Mouse (Mus musculus) liver, embryonic 12.5 days (tissue): Measurements from ENCODE around the gene Lnpep. TPM values are rescaled to one million over a fixed set of nuclear protein-coding genes. Genes with fewer than 3 reads are reported as not detected.
"Not testable (repeated sequence)": the region's sequence is repeated elsewhere in the genome, so short reads cannot be mapped to it uniquely, and the experiment has no call there.

Experiments used
- ATAC-seq: fragments of 200-750 bp; cut with Nextera tagmentation; 2 replicates; pipeline ENCODE4 v1.8.0; 2017; ENCODE audit warnings: moderate number of reproducible peaks, mild to moderate bottlenecking, moderate library complexity
- H3K27ac ChIP-seq: fragments of 300-500 bp; sonication (generic); 2 replicates; pipeline ENCODE4 v1.5.1; 2016; ENCODE audit warnings: mild to moderate bottlenecking
- H3K27me3 ChIP-seq: fragments of 300-500 bp; sonication (generic); replicated peaks from 2 replicates; pipeline ENCODE4 v1.6.1; 2016; ENCODE audit warnings: mild to moderate bottlenecking, moderate library complexity
- H3K36me3 ChIP-seq: fragments of 300-500 bp; sonication (generic); 2 replicates; pipeline ENCODE4 v1.6.1; 2016; ENCODE audit warnings: mild to moderate bottlenecking, moderate library complexity
- H3K4me1 ChIP-seq: fragments of 300-500 bp; sonication (generic); 2 replicates; pipeline ENCODE4 v1.6.1; 2016
- H3K4me2 ChIP-seq: fragments of 300-500 bp; sonication (generic); 2 replicates; pipeline ENCODE4 v1.6.1; 2016; ENCODE audit warnings: mild to moderate bottlenecking, moderate library complexity
- H3K4me3 ChIP-seq: fragments of 300-500 bp; sonication (generic); 2 replicates; pipeline ENCODE4 v1.5.1; 2016; ENCODE audit warnings: mild to moderate bottlenecking, moderate library complexity
- H3K9ac ChIP-seq: fragments of 300-500 bp; sonication (generic); 2 replicates; pipeline ENCODE4 v1.6.1; 2016; ENCODE audit warnings: mild to moderate bottlenecking, moderate library complexity
- H3K9me3 ChIP-seq: fragments of 300-500 bp; sonication (generic); replicated peaks from 2 replicates; pipeline ENCODE4 v1.6.1; 2016; ENCODE audit warnings: mild to moderate bottlenecking, moderate library complexity
- WGBS: fragments of 180-500 bp; shearing (Covaris S2); methylation state at CpG from one replicate; pipeline ENCODE4 v1.1.7; 2016; ENCODE audit not compliant: insufficient replicate concordance; 5-methylcytosine and 5-hydroxymethylcytosine counted together
- polyA plus RNA-seq: library from polyadenylated mRNA; unstranded; fragments of >200 nt; fragmentation: Nextera tagmentation; extraction: Ambion mirVana; gene quantifications from 2 replicates; pipeline ENCODE4 v1.2.1, GENCODE M21; 2016

Lnpep gene
- polyA plus RNA-seq, 1 experiment from 2014 or later = 4.2 TPM

- Histone ChIP-seq H3K4me1 (no peaks in the 10 kb centered on the region), H3K36me3 (peaks cover 49% of the 10 kb centered on the region), H3K9me3 (no peaks in the 10 kb centered on the region), H3K9ac (no peak overlapping the region), H3K27me3 (no peaks in the 10 kb centered on the region), H3K27ac (no peak overlapping the region), H3K4me3 (no peak overlapping the region), H3K4me2 (no peak overlapping the region)
- no peak for ATAC-seq
- WGBS = 79% methylated on average over 9 of the region's 9 CpGs
These were observed 48.5 kb downstream of the Lnpep start for GRCm38 (mm10) chr17:17576399-17576798.

DNA sequence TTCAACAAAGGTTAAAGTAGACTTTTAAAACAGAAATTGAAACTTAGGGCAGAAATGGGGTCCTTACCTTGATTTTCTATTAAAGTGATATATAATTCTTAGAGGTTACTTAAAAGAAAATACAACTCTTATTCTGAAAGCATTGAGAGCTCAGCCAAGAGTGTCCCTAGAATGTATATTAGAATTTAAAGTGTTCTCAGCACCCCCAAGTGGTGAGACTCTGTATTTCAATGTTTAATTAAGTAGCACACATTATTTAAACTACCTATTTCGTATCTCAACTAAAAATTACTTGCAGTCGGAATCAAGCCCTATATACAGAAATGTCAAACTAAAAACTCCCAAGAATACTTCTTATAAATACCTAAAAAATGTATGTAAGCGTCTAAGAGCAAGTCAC is 57.8 kb downstream of the Lnpep start:
- 48% methylated on average over 3 of the region's 3 CpGs for WGBS
- no peak overlapping the region for H3K9ac ChIP-seq
- ATAC-seq = no peak
- no peaks in the 10 kb centered on the region for H3K9me3 ChIP-seq
- H3K27ac ChIP-seq = no peak overlapping the region
- H3K4me1 ChIP-seq = no peaks in the 10 kb centered on the region
- H3K36me3 ChIP-seq = peaks cover 43% of the 10 kb centered on the region
- no peak overlapping the region for H3K4me3 ChIP-seq
- H3K4me2 ChIP-seq = no peak overlapping the region
- H3K27me3 ChIP-seq = no peaks in the 10 kb centered on the region

DNA sequence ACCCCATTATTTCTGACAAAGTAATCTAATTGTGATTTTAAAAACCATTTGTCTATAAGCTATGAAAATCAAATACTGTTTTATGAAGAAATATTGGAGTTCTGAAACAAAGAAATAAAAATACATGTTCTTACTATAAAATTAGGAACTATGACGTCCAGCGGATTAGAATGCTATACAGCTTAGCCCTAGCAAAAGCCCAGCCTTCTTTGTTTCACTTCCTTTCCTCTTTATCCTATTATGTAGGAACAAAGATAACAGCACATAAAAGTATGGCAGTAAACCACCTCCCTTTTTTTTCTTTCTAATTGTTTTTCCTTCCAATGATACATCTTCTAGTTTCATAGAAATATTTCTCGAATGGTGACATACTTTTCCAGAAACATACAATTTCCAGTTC is 75.9 kb downstream of the Lnpep start:
- H3K36me3 ChIP-seq = peaks cover 21% of the 10 kb centered on the region
- no peaks in the 10 kb centered on the region for H3K4me1 ChIP-seq
- no peak overlapping the region for H3K4me3 ChIP-seq
- H3K4me2 ChIP-seq = no peak overlapping the region
- 83% methylated on average over 3 of the region's 3 CpGs for WGBS
- no peak overlapping the region for H3K27ac ChIP-seq
- H3K9ac ChIP-seq = no peak overlapping the region
- H3K9me3 ChIP-seq = no peaks in the 10 kb centered on the region
- no peaks in the 10 kb centered on the region for H3K27me3 ChIP-seq
- no peak for ATAC-seq

- Histone ChIP-seq H3K27ac (no peak overlapping the region), H3K27me3 (no peaks in the 10 kb centered on the region), H3K9ac (no peak overlapping the region), H3K4me3 (no peak overlapping the region), H3K4me2 (no peak overlapping the region), H3K4me1 (no peaks in the 10 kb centered on the region), H3K9me3 (no peaks in the 10 kb centered on the region), H3K36me3 (peaks cover 59% of the 10 kb centered on the region)
- no peak for ATAC-seq
These were observed 93.5 kb downstream of the Lnpep start for GRCm38 (mm10) chr17:17531338-17531737.

- H3K4me2 ChIP-seq = no peak overlapping the region
- no peaks in the 10 kb centered on the region for H3K9me3 ChIP-seq
- H3K4me3 ChIP-seq = no peak overlapping the region
- no peaks in the 10 kb centered on the region for H3K27me3 ChIP-seq
- H3K36me3 ChIP-seq = no peaks in the 10 kb centered on the region
- no peak overlapping the region for H3K27ac ChIP-seq
- no peak overlapping the region for H3K9ac ChIP-seq
- ATAC-seq = no peak
- 68% methylated on average over 4 of the region's 4 CpGs for WGBS
- H3K4me1 ChIP-seq = no peaks in the 10 kb centered on the region
These were observed 108.3 kb downstream of the Lnpep start for GRCm38 (mm10) chr17:17516384-17517016.

- Histone ChIP-seq H3K36me3 (no peaks in the 10 kb centered on the region), H3K4me1 (no peaks in the 10 kb centered on the region), H3K27me3 (no peaks in the 10 kb centered on the region), H3K9ac (no peak overlapping the region), H3K9me3 (peaks cover 5% of the 10 kb centered on the region; the same call in 1 of the 2 replicates), H3K4me3 (no peak overlapping the region), H3K4me2 (no peak overlapping the region), H3K27ac (no peak overlapping the region)
- no peak for ATAC-seq
- WGBS = 65% methylated on average over 10 of the region's 10 CpGs
These were observed 118.2 kb downstream of the Lnpep start for GRCm38 (mm10) chr17:17506677-17507076.

DNA sequence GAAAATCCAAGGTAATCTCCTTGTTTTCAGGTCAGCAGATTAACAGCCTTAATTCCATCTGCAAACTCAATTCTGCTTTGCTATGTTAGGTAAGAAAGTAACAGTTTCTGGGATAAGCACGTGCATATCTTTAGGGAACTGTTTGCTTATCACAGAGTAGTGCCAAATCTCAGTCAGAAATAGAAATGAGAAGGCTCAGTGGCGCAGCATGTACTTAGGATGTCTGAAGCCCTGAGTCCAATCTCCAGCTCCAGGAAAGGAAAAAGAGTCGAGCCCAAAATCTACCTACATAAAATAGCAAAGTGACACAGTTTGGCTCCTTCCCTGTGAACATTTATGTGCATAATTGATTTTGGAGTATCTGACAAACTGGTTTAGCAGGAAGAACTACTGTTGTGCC is 125.6 kb downstream of the Lnpep start:
- Histone ChIP-seq H3K9me3 (no peaks in the 10 kb centered on the region), H3K27ac (no peak overlapping the region), H3K4me3 (no peak overlapping the region), H3K9ac (no peak overlapping the region), H3K27me3 (no peaks in the 10 kb centered on the region), H3K4me2 (no peak overlapping the region), H3K4me1 (no peaks in the 10 kb centered on the region), H3K36me3 (no peaks in the 10 kb centered on the region)
- WGBS = 44% methylated on average over 3 of the region's 3 CpGs
- ATAC-seq = no peak

DNA sequence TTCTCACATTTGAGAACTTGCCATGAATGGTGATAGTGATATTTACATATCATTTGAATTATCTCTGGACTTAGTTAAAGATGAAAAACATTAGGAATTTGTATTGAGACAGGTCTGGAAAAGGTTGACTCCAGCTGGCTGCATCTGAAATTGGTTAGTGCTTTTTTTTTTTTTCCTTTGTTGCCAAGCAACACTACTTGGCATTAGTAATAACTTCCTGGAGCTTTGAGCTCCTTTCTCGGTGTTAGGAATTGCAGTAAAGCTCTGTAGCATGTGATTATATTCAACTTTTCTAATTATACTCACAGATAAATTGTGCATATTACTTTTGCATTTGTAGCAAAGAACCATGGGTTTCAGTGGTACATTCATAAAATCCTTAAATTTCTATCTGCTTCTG is 126.0 kb downstream of the Lnpep start:
- ATAC-seq = no peak
- WGBS = 28% methylated on average over 1 of the region's 1 CpGs
- Histone ChIP-seq H3K4me1 (no peaks in the 10 kb centered on the region), H3K4me2 (no peak overlapping the region), H3K27ac (no peak overlapping the region), H3K4me3 (no peak overlapping the region), H3K27me3 (no peaks in the 10 kb centered on the region), H3K9me3 (no peaks in the 10 kb centered on the region), H3K36me3 (no peaks in the 10 kb centered on the region), H3K9ac (no peak overlapping the region)

DNA sequence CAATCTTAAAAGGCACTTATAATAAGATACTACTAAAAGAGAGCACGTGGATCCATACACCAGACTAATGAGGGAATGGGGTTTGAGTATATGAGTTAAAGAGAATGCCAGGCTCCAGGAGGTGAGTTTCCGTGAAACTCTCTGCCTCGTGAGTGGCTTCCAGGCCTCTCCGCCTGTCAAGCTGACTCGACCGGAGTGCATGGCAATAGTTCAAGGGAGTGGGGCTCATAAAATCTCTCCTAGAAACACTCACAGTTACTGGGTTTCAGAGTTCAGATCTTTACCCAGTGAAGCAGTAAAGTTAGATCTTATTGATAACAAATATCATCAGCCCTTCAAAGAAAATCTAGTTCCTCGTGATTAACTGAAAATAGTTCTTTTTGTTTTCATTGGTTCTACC is 128.1 kb downstream of the Lnpep start:
- H3K4me1 ChIP-seq = no peaks in the 10 kb centered on the region
- 84% methylated on average over 7 of the region's 7 CpGs for WGBS
- no peaks in the 10 kb centered on the region for H3K36me3 ChIP-seq
- no peak overlapping the region for H3K4me2 ChIP-seq
- H3K9ac ChIP-seq = no peak overlapping the region
- H3K27ac ChIP-seq = no peak overlapping the region
- no peak overlapping the region for H3K4me3 ChIP-seq
- no peaks in the 10 kb centered on the region for H3K27me3 ChIP-seq
- ATAC-seq = no peak
- no peaks in the 10 kb centered on the region for H3K9me3 ChIP-seq

GRCm38 (mm10) chr17:17496234-17496633 is 128.6 kb downstream of the Lnpep start:
- H3K27ac ChIP-seq, H3K4me1 ChIP-seq, ATAC-seq, H3K4me3 ChIP-seq, H3K9me3 ChIP-seq, H3K27me3 ChIP-seq, H3K9ac ChIP-seq, H3K36me3 ChIP-seq, H3K4me2 ChIP-seq: not testable (repeated sequence)

- no peaks in the 10 kb centered on the region for H3K9me3 ChIP-seq
- no peaks in the 10 kb centered on the region for H3K36me3 ChIP-seq
- no peak overlapping the region for H3K9ac ChIP-seq
- no peaks in the 10 kb centered on the region for H3K27me3 ChIP-seq
- no peak overlapping the region for H3K4me3 ChIP-seq
- 72% methylated on average over 8 of the region's 8 CpGs for WGBS
- H3K4me1 ChIP-seq = no peaks in the 10 kb centered on the region
- H3K4me2 ChIP-seq = no peak overlapping the region
- no peak overlapping the region for H3K27ac ChIP-seq
- no peak for ATAC-seq
These were observed 132.7 kb downstream of the Lnpep start for GRCm38 (mm10) chr17:17492116-17492515.

- WGBS = 66% methylated on average over 7 of the region's 7 CpGs
- Histone ChIP-seq H3K4me2 (no peak overlapping the region), H3K4me1 (no peaks in the 10 kb centered on the region), H3K4me3 (no peak overlapping the region), H3K27ac (no peak overlapping the region), H3K9ac (no peak overlapping the region), H3K36me3 (no peaks in the 10 kb centered on the region), H3K9me3 (no peaks in the 10 kb centered on the region), H3K27me3 (no peaks in the 10 kb centered on the region)
- no peak for ATAC-seq
These were observed 133.2 kb downstream of the Lnpep start for GRCm38 (mm10) chr17:17491622-17492001.

- H3K4me3 ChIP-seq = no peak overlapping the region
- no peaks in the 10 kb centered on the region for H3K9me3 ChIP-seq
- no peak overlapping the region for H3K4me2 ChIP-seq
- no peaks in the 10 kb centered on the region for H3K36me3 ChIP-seq
- H3K9ac ChIP-seq = no peak overlapping the region
- H3K27me3 ChIP-seq = no peaks in the 10 kb centered on the region
- 49% methylated on average over 14 of the region's 15 CpGs for WGBS
- no peak for ATAC-seq
- H3K27ac ChIP-seq = no peak overlapping the region
- no peaks in the 10 kb centered on the region for H3K4me1 ChIP-seq
These were observed 133.8 kb downstream of the Lnpep start for GRCm38 (mm10) chr17:17490820-17491621.
